Mouse (Mus musculus): ENCODE data around the gene AB124611.

DNA sequence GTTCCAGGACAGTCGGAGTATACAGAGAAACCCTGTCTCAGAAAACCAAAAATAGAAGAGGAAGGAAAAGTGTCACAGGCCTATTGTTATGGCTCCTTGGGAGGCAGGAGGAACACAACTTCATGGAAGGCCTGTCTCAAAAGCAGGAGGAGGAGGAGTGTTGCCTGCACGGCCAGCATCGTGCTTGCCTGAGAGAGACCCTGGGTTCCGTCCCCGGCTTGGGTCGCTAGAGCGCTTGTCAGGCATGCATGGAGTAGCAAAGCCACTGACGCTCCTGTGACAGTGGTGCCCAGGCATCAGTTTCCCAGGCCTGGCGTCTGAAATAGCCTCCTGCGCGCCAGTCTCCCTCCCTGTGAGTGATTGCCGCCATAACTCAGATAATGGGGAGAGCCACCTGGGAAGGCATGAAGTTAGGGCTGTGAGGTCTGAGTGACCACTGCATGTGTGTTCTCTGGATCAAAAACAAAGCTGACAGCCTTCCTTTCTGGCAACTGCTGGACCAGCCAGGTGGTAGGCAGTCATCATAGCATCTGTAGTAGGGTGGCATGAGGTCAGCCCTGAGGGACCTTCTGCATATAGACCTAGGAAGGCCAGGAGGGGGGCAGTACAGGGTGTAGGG is 27.6 kb upstream of the AB124611 start:
- TF ChIP-seq CTCF (conservative IDR thresholded peaks at IDR 0.05; ENCODE audit: low read length), result no peak
- TF ChIP-seq NANOG (IDR thresholded peaks at IDR 0.05; ENCODE audit: borderline replicate concordance, low read length), result no peak
- no peak for TF ChIP-seq POU5F1 (IDR thresholded peaks at IDR 0.05; ENCODE audit: borderline replicate concordance, low read length)

Measured in E14TG2a.4 (cell line).